Mouse (Mus musculus): ENCODE measurements around the gene Agap1.

DNA sequence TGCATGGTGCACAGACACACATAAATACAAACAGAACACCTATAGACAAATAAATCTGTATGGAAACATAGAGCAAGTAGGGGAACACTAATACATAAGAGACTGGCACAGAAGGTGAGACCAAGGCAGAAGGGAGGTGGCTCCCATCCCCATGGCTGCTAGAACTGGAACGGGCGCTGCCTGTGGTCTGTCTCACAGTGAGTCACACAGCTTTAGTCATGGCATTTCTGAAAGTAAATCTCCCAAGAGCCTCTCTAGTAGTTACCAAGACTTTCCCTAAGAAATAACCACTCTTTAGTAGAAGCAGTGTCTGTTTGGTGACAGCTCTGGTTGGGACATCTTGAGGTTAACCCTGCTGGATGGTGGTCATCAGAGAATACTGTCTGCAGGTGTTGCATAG is 326.1 kb downstream of the Agap1 start:
- TF ChIP-seq POLR2A (IDR thresholded peaks at IDR 0.05; ENCODE audit: insufficient read depth, low read depth, low read length), result no peak
- no peak for TF ChIP-seq CTCF (IDR thresholded peaks at IDR 0.05; ENCODE audit: insufficient read depth, low read depth, low read length)
